Mouse (Mus musculus) G1E-ER4 (cell line): ENCODE measurements around the gene Fbxw7. TPM values are rescaled to one million over a fixed set of nuclear protein-coding genes. Genes with fewer than 3 reads are reported as not detected.

ENCODE experiments used
- GATA1 ChIP-seq: IDR thresholded peaks from one replicate; pipeline ENCODE4 v1.8.0; 2012; ENCODE audit warnings: low read length, inconsistent platforms
- polyA plus RNA-seq: library from polyadenylated mRNA; stranded (reverse); fragments of >175 nt; gene quantifications from 2 replicates; pipeline ENCODE4 v1.2.3, GENCODE M21; 2012

Gene Fbxw7
- polyA plus RNA-seq, 1 experiment, result 4.8 TPM

- TF ChIP-seq GATA1, result no peak
Measured at GRCm38 (mm10) chr3:84951698-84952097, 136.6 kb downstream of the Fbxw7 start.

- no peak for TF ChIP-seq GATA1
Measured at GRCm38 (mm10) chr3:84952135-84952534, 137.1 kb downstream of the Fbxw7 start.

- TF ChIP-seq GATA1, result no peak
Measured at GRCm38 (mm10) chr3:84952585-84953187, 137.6 kb downstream of the Fbxw7 start.

GRCm38 (mm10) chr3:84955011-84955775 is 140.1 kb downstream of the Fbxw7 start:
- TF ChIP-seq GATA1, result no peak

- no peak for TF ChIP-seq GATA1
Measured at GRCm38 (mm10) chr3:84955857-84956256, 140.8 kb downstream of the Fbxw7 start.

GRCm38 (mm10) chr3:84965156-84965555 is 150.1 kb downstream of the Fbxw7 start:
- no peak for TF ChIP-seq GATA1

GRCm38 (mm10) chr3:84967364-84967763 is 152.3 kb downstream of the Fbxw7 start:
- TF ChIP-seq GATA1, result no peak

GRCm38 (mm10) chr3:84971561-84971960 is 156.5 kb downstream of the Fbxw7 start:
- no peak for TF ChIP-seq GATA1

- TF ChIP-seq GATA1, result no peak
Measured at GRCm38 (mm10) chr3:84972881-84973280, 157.8 kb downstream of the Fbxw7 start.

GRCm38 (mm10) chr3:84974193-84974592 is 159.1 kb downstream of the Fbxw7 start:
- no peak for TF ChIP-seq GATA1

GRCm38 (mm10) chr3:84978676-84979075 is 163.6 kb downstream of the Fbxw7 start:
- no peak for TF ChIP-seq GATA1

- TF ChIP-seq GATA1, result no peak
Measured at GRCm38 (mm10) chr3:84980158-84980557, 165.1 kb downstream of the Fbxw7 start.

- no peak for TF ChIP-seq GATA1
Measured at GRCm38 (mm10) chr3:84982688-84983087, 167.6 kb downstream of the Fbxw7 start.

- no peak for TF ChIP-seq GATA1
Measured at GRCm38 (mm10) chr3:84985121-84985625, 170.1 kb downstream of the Fbxw7 start.

- TF ChIP-seq GATA1, result no peak
Measured at GRCm38 (mm10) chr3:84988880-84989279, 173.8 kb downstream of the Fbxw7 start.

GRCm38 (mm10) chr3:85005257-85005656 is 190.2 kb downstream of the Fbxw7 start:
- no peak for TF ChIP-seq GATA1

- TF ChIP-seq GATA1, result no peak
Measured at GRCm38 (mm10) chr3:85012889-85013288, 197.8 kb downstream of the Fbxw7 start.
